Mouse (Mus musculus) brain, embryonic 14.5 days (tissue): ENCODE measurements at regions not wholly inside any gene's neighbourhood (a gene's known extent, or its start where the extent isn't known, plus 50 kb on each side); places are given as distances from the start of the nearest gene placed in this dataset.

Experiments used
- CTCF ChIP-seq: fragments of 200-500 bp; IDR thresholded peaks from 2 replicates; pipeline ENCODE4 v1.5.1; 2012; ENCODE audit warnings: inconsistent platforms, mild to moderate bottlenecking, moderate library complexity, borderline replicate concordance; ENCODE audit not compliant: insufficient read depth, insufficient read length; ENCODE audit errors: extremely low read depth
- POLR2A ChIP-seq: fragments of 200-500 bp; IDR thresholded peaks from 2 replicates; pipeline ENCODE4 v1.6.1; 2012; ENCODE audit warnings: mild to moderate bottlenecking, inconsistent platforms, borderline replicate concordance; ENCODE audit not compliant: poor library complexity, insufficient read depth, insufficient read length, severe bottlenecking; ENCODE audit errors: extremely low read depth

DNA sequence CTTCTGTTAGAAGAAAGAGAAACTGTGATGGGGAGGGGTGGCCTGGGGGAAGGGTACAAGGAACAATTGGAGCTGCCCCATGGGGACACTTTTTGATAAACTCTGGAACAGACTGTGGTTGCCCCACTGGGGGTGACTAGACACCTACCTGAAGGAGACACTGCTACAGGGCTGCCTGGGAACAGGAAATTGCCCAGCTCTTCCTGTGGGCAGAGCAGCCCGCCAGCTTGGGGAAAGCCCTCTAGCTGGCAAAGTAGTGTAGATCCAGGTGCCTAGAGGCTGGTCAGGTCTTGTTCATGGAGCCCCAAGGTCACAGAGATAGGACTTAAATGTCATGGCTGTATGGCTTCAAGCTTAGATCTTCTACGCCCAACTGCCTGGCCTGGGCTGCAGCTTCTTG, 157.9 kb upstream of the Sdk2 start:
- no peak for TF ChIP-seq CTCF
- no peak for TF ChIP-seq POLR2A
